Mouse (Mus musculus) MEL (cell line): Measurements from ENCODE around the gene Rragc. TPM values are rescaled to one million over a fixed set of nuclear protein-coding genes. Genes with fewer than 3 reads are reported as not detected.
"Not testable (repeated sequence)": the region's sequence is repeated elsewhere in the genome, so short reads cannot be mapped to it uniquely, and the experiment has no call there.

Experiments used
- DNase-seq: peaks from one replicate; pipeline ENCODE4 v3.0.0; 2011; ENCODE audit warnings: low read depth, low spot score
- H3K27ac ChIP-seq: 2 replicates; pipeline ENCODE4 v1.5.1; 2012; ENCODE audit warnings: low read depth, mild to moderate bottlenecking, control low read depth, low read length, moderate library complexity; ENCODE audit not compliant: control insufficient read depth
- H3K27me3 ChIP-seq, 2 experiments: fragments of 150-350 bp in 1 of 2; sonication (generic) in 1 of 2; 2 replicates each; pipeline ENCODE4 v1.6.1; 2012; ENCODE audit warnings: low read length in 2 of 2, mild to moderate bottlenecking in 2 of 2, improper control_type of control experiment in 1 of 2, moderate library complexity in 1 of 2; ENCODE audit not compliant: insufficient read depth in 2 of 2, control insufficient read depth in 1 of 2
- H3K36me3 ChIP-seq, 2 experiments: 2 replicates each; pipeline ENCODE4 v1.6.1; 2012 to 2014; ENCODE audit warnings: low read length in 2 of 2, improper control_type of control experiment in 1 of 2, inconsistent platforms in 1 of 2, mild to moderate bottlenecking in 1 of 2; ENCODE audit not compliant: insufficient read depth in 2 of 2, control insufficient read depth in 1 of 2
- H3K4me1 ChIP-seq, 2 experiments: fragments of 150-350 bp in 1 of 2; sonication (generic) in 1 of 2; 2 replicates each; pipeline ENCODE4 v1.6.1; 2012; ENCODE audit warnings: low read length in 2 of 2, improper control_type of control experiment in 1 of 2, mild to moderate bottlenecking in 1 of 2; ENCODE audit not compliant: insufficient read depth in 2 of 2, control insufficient read depth in 1 of 2
- H3K4me3 ChIP-seq, 2 experiments: fragments of 150-350 bp in 1 of 2; sonication (generic) in 1 of 2; 2 replicates each; pipeline ENCODE4 v1.5.1; 2012; ENCODE audit warnings: low read depth in 2 of 2, low read length in 2 of 2, mild to moderate bottlenecking in 2 of 2, moderate library complexity in 2 of 2, control low read depth in 1 of 2, improper control_type of control experiment in 1 of 2; ENCODE audit not compliant: control insufficient read depth in 1 of 2, insufficient read depth in 1 of 2
- H3K79me2 ChIP-seq: 2 replicates; pipeline ENCODE4 v1.6.1; 2012; ENCODE audit warnings: mild to moderate bottlenecking, low read length, moderate library complexity; ENCODE audit not compliant: control insufficient read depth, poor library complexity, insufficient read depth
- H3K9ac ChIP-seq: 2 replicates; pipeline ENCODE4 v1.6.1; 2012; ENCODE audit warnings: low read depth, mild to moderate bottlenecking, control low read depth, low read length, moderate library complexity; ENCODE audit not compliant: control insufficient read depth, poor library complexity, severe bottlenecking
- H3K9me3 ChIP-seq: fragments of 150-350 bp; sonication (generic); replicated peaks from 2 replicates; pipeline ENCODE4 v1.6.1; 2012; ENCODE audit warnings: mild to moderate bottlenecking, low read length, improper control_type of control experiment, moderate library complexity; ENCODE audit not compliant: insufficient read depth
- CHD1 ChIP-seq: IDR thresholded peaks from 2 replicates; pipeline ENCODE4 v1.6.1; 2012; ENCODE audit warnings: low read depth, mild to moderate bottlenecking, inconsistent platforms, low read length, improper control_type of control experiment
- CHD2 ChIP-seq: IDR thresholded peaks from 2 replicates; pipeline ENCODE4 v1.6.1; 2011; ENCODE audit warnings: low read length, improper control_type of control experiment
- E2F4 ChIP-seq: IDR thresholded peaks from 2 replicates; pipeline ENCODE4 v1.6.1; 2011; ENCODE audit warnings: low read depth, low read length, improper control_type of control experiment, borderline replicate concordance
- EP300 ChIP-seq, 2 experiments: IDR thresholded peaks; 2 replicates each; pipeline ENCODE4 v1.6.1; 2011; ENCODE audit warnings: improper control_type of control experiment in 2 of 2, low read length in 2 of 2, low read depth in 1 of 2, mild to moderate bottlenecking in 1 of 2
- HCFC1 ChIP-seq: IDR thresholded peaks from 2 replicates; pipeline ENCODE4 v1.6.1; 2012; ENCODE audit warnings: low read depth, mild to moderate bottlenecking, inconsistent platforms, low read length, improper control_type of control experiment, moderate library complexity
- JUND ChIP-seq: IDR thresholded peaks from 2 replicates; pipeline ENCODE4 v1.6.1; 2011; ENCODE audit warnings: low read depth, mild to moderate bottlenecking, improper control_type of control experiment, low read length
- KAT2A ChIP-seq: conservative IDR thresholded peaks from 2 replicates; pipeline ENCODE4 v1.6.1; 2012; ENCODE audit warnings: low read depth, low read length, improper control_type of control experiment, inconsistent platforms
- MAFK ChIP-seq: IDR thresholded peaks from 2 replicates; pipeline ENCODE4 v1.6.1; 2011; ENCODE audit warnings: low read depth, mild to moderate bottlenecking, low read length, improper control_type of control experiment, borderline replicate concordance
- MAZ ChIP-seq: IDR thresholded peaks from 2 replicates; pipeline ENCODE4 v1.6.1; 2012; ENCODE audit warnings: low read depth, mild to moderate bottlenecking, inconsistent platforms, low read length, improper control_type of control experiment
- MYC ChIP-seq: IDR thresholded peaks from 2 replicates; pipeline ENCODE4 v1.6.1; 2011; ENCODE audit warnings: low read depth, mild to moderate bottlenecking, low read length, improper control_type of control experiment, moderate library complexity
- POLR2AphosphoS5 ChIP-seq: IDR thresholded peaks from 2 replicates; pipeline ENCODE4 v1.6.1; 2012; ENCODE audit warnings: low read depth, borderline replicate concordance, mild to moderate bottlenecking, inconsistent platforms, low read length, moderate library complexity, mixed read lengths
- TAL1 ChIP-seq: IDR thresholded peaks from 2 replicates; pipeline ENCODE4 v1.6.1; 2012; ENCODE audit warnings: mild to moderate bottlenecking, inconsistent platforms, low read length, moderate library complexity, mixed read lengths
- TBP ChIP-seq: IDR thresholded peaks from 2 replicates; pipeline ENCODE4 v1.8.0; 2011; ENCODE audit warnings: low read depth, low read length, improper control_type of control experiment
- UBTF ChIP-seq: IDR thresholded peaks from 2 replicates; pipeline ENCODE4 v1.6.1; 2012; ENCODE audit warnings: low read depth, mild to moderate bottlenecking, inconsistent platforms, low read length, improper control_type of control experiment, moderate library complexity, borderline replicate concordance; ENCODE audit not compliant: insufficient read depth
- ZC3H11A ChIP-seq: IDR thresholded peaks from 2 replicates; pipeline ENCODE4 v1.6.1; 2012; ENCODE audit warnings: low read depth, mild to moderate bottlenecking, inconsistent platforms, low read length, improper control_type of control experiment
- ZMIZ1 ChIP-seq: IDR thresholded peaks from 2 replicates; pipeline ENCODE4 v1.6.1; 2012; ENCODE audit warnings: low read depth, mild to moderate bottlenecking, inconsistent platforms, low read length, improper control_type of control experiment, moderate library complexity
- polyA plus RNA-seq, 2 experiments: library from polyadenylated mRNA; stranded (reverse) in 1 of 2; unstranded in 1 of 2; fragments of >175 nt in 1 of 2; fragments of >200 nt in 1 of 2; gene quantifications; 2 replicates each; pipeline versions ENCODE4 v1.2.1 to v1.2.4; 2012; ENCODE audit warnings: low replicate concordance in 2 of 2, low read depth in 1 of 2; ENCODE audit not compliant: insufficient read length in 2 of 2, insufficient read depth in 1 of 2, missing spikeins in 1 of 2
- total RNA-seq: library from RNA; depleted of rRNA; stranded (reverse); fragments of 300-350 nt; gene quantifications from 2 replicates; pipeline ENCODE4 v1.2.3, GENCODE M21; 2012

Gene Rragc
- total and polyA plus RNA-seq, 3 experiments = 21.0 to 36.6 TPM; not detected in 1

DNA sequence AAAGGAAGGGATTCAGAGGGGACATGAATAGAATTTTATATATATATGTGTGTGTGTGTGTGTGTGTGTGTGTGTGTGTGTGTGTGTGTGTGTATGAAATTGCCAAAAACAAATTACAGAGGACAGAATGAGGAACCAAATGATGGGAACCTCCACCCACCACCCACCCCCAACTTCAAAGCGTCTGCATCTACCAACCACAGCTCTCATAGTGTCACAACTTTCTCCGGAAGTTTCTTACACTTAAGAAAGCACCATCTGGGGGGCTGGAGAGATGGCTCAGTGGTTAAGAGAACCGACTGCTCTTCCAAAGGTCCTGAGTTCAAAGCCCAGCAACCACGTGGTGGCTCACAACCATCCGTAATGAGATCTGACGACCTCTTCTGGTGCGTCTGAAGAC, 23.6 kb downstream of the Rragc start:
- not testable (repeated sequence) for H3K79me2 ChIP-seq, H3K27ac ChIP-seq, H3K9me3 ChIP-seq, H3K27me3 ChIP-seq, H3K4me1 ChIP-seq, H3K4me3 ChIP-seq, H3K36me3 ChIP-seq, H3K9ac ChIP-seq
- peak; percentile 90 for TF ChIP-seq TBP
- peak; percentile 49 for DNase-seq

GRCm38 (mm10) chr4:123946701-123947100, 29.5 kb downstream of the Rragc start:
- no peak for DNase-seq
- no peak overlapping the region for H3K4me3 ChIP-seq
- no peaks in the 10 kb centered on the region for H3K9me3 ChIP-seq
- no peaks in the 10 kb centered on the region; a peak in 1 of 4 replicates for H3K36me3 ChIP-seq
- no peak overlapping the region for H3K27ac ChIP-seq
- H3K79me2 ChIP-seq = no peaks in the 10 kb centered on the region
- no peak overlapping the region for H3K9ac ChIP-seq
- TF ChIP-seq MAFK = no peak
- TF ChIP-seq MYC = no peak
- TF ChIP-seq CHD2 = no peak
- no peak for TF ChIP-seq ZMIZ1
- no peak for TF ChIP-seq TAL1
- no peak for TF ChIP-seq MAZ
- TF ChIP-seq EP300 (IDR thresholded peaks at IDR 0.05; ENCODE audit: low read depth in 1 of 2, low read length in 2 of 2) = no peak
- no peak for TF ChIP-seq E2F4
- no peaks in the 10 kb centered on the region for H3K4me1 ChIP-seq
- H3K27me3 ChIP-seq = no peaks in the 10 kb centered on the region; a peak in 2 of 4 replicates

- DNase-seq = no peak
- H3K9ac ChIP-seq = no peak overlapping the region
- H3K9me3 ChIP-seq = no peaks in the 10 kb centered on the region
- no peaks in the 10 kb centered on the region; a peak in 2 of 4 replicates for H3K27me3 ChIP-seq
- no peak for TF ChIP-seq CHD1
- no peak for TF ChIP-seq JUND
- TF ChIP-seq HCFC1 = no peak
- TF ChIP-seq UBTF = no peak
- no peak for TF ChIP-seq TBP
- TF ChIP-seq KAT2A = no peak
- TF ChIP-seq EP300 (IDR thresholded peaks at IDR 0.05; ENCODE audit: low read depth in 1 of 2, low read length in 2 of 2) = no peak
- TF ChIP-seq POLR2AphosphoS5 = no peak
- no peak for TF ChIP-seq ZC3H11A
- H3K4me1 ChIP-seq = no peaks in the 10 kb centered on the region
- no peak overlapping the region for H3K4me3 ChIP-seq
- H3K36me3 ChIP-seq = no peaks in the 10 kb centered on the region; a peak in 1 of 4 replicates
- H3K27ac ChIP-seq = no peak overlapping the region
- no peaks in the 10 kb centered on the region for H3K79me2 ChIP-seq
Measured at GRCm38 (mm10) chr4:123947149-123947548, 29.9 kb downstream of the Rragc start.
